Mouse (Mus musculus): Measurements from ENCODE around the gene Resf1. TPM values are rescaled to one million over a fixed set of nuclear protein-coding genes. Genes with fewer than 3 reads are reported as not detected.

Resf1 gene
- 103 to 124 TPM (median 115 TPM) in 4 replicates for total RNA-seq (2023; ENCODE audit: inconsistent age)

DNA sequence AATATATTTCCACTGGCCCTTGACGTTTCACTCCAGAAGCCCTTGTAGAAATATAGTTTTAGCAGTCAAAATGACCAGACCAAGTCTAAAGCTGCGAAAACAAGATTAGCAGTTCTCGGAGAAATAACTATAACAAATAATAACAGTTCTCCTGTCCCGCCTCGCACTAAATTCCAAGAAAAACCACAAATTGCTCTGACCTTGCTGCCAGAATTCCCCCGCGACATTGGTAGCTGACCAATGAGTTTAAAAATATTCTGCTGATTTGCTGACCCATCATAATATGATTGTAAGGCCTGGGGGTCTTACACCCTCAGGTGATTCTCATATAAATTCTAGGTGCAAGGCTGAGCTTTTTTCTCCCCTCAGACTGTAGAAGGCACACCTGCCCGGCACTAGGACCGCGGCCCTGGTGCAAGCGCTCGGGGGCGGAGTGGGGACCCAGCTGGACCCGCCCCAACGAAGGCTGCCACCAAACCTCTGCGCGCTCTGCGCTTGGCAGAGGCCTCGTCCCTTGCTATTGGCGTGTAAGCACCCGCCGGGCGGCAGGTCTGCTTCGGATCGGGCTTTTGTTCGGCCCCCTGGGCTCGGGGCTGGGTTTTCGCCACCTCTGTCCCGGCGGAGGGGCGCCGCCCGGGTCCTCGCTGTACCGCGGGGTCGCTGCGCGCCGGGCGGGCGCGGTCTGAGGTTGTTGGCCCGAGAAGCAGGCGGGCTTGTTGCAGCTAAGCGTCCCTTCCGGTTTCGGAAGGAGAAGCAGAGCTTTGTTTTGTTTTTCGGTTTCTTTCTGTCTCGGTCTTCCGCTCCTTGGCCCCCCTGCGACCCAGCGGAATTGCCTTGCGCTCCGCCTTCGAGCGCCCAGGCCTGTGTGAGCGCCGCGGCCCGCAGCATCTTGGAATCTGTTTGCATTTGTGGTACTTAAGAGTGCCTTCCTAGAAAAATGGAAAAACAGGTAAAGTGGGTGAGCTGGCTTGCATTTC, at the start of gene Resf1:
TSS of gene Resf1 (plus strand) at position 459 of the 977 bp plus-strand sequence.

Other genes with a start within 250 kb of the Resf1 start
- gene Dennd5b, start 207.7 kb upstream of the Resf1 start, total RNA-seq (2023; ENCODE audit: inconsistent age) = 75.2 to 91.7 TPM (median 78.9 TPM) in 4 replicates
- not detected in 4 replicates for gene Gm10203, start 179.2 kb upstream of the Resf1 start, total RNA-seq (2023; ENCODE audit: inconsistent age)
- gene Etfbkmt, start 169.6 kb upstream of the Resf1 start, total RNA-seq (2023; ENCODE audit: inconsistent age) = 7.0 to 13.4 TPM (median 8.9 TPM) in 4 replicates
- gene Amn1, start 120.7 kb upstream of the Resf1 start, total RNA-seq (2023; ENCODE audit: inconsistent age) = 27.3 to 32.0 TPM (median 28.9 TPM) in 4 replicates
- gene Bicd1, start 99.5 kb downstream of the Resf1 start, total RNA-seq (2023; ENCODE audit: inconsistent age) = 1.00 to 1.8 TPM (median 1.5 TPM) in 4 replicates